In genomic region chr5:51582618-51583017, GRCm38 (mm10) we compare ENCODE assay signal across 19 mouse cellular contexts. TPM values are rescaled to one million over a fixed set of nuclear protein-coding genes. Genes with fewer than 3 reads are reported as not detected.
A peak's percentile ranks its signal among the peaks of the same experiment; 100 is the strongest.
DNase-seq lines count a peak whose midpoint lies in the region; ATAC-seq lines count a peak whose summit lies in the region.
"Had no signal": no experiment of that assay in that cellular context is flagged by ENCODE, and none has a peak within 500 bp of the region (broad histone marks: within the 10 kb centered on the region; RNA-seq: fewer than 3 reads in every experiment).

No protein-coding gene starts in this region.

- DNase-seq in adrenal gland, postnatal 25 days: peak; percentile 12
- no peak for DNase-seq in adrenal gland, postnatal 4 days (ENCODE audit: low spot score in 2 of 2)
- peak; percentile 36 for DNase-seq in heart, postnatal 4 days
- no peak for DNase-seq in heart, adult 9 months (ENCODE audit: low spot score in 2 of 2)
- peak; percentile 22 for DNase-seq in ovary, postnatal 36 days (ENCODE audit: low spot score)
- DNase-seq in ovary, postnatal 14 days (ENCODE audit: low spot score): no peak
- DNase-seq: gastrocnemius, postnatal 10 days; heart, postnatal 36 days; lung, postnatal 10 days; thymus, postnatal 14 days had no signal

- H3K27ac ChIP-seq in intestine, embryonic 15.5 days: no peak overlapping the region
- H3K27ac ChIP-seq: left cerebral cortex, adult 2 months; limb, embryonic 13.5 days; liver, embryonic 15.5 days; neural tube, embryonic 13.5 days had no signal

- no peak overlapping the region for H3K4me3 ChIP-seq in intestine, embryonic 15.5 days (replicated peaks)
- H3K4me3 ChIP-seq: left cerebral cortex, adult 2 months; limb, embryonic 13.5 days; liver, embryonic 15.5 days; megakaryocyte, embryonic 14.5 days; neural tube, embryonic 13.5 days had no signal

- no peak overlapping the region for H3K4me2 ChIP-seq in intestine, embryonic 15.5 days (replicated peaks)
- H3K4me2 ChIP-seq: heart, embryonic 11.5 days; limb, embryonic 13.5 days; liver, embryonic 15.5 days; neural tube, embryonic 13.5 days had no signal

- H3K36me3 ChIP-seq in intestine, embryonic 15.5 days: no peaks in the 10 kb centered on the region
- H3K36me3 ChIP-seq: limb, embryonic 13.5 days; liver, embryonic 15.5 days; neural tube, embryonic 13.5 days had no signal

- ATAC-seq in intestine, embryonic 15.5 days: no peak
- no peak for ATAC-seq in megakaryocyte-erythroid progenitor cell, adult 5-6 weeks (replicated peaks; ENCODE audit: low FRiP score, low TSS enrichment, poor library complexity, severe bottlenecking)
- ATAC-seq: Patski had no signal

- H3K9me3 ChIP-seq in intestine, embryonic 15.5 days: no peaks in the 10 kb centered on the region
- H3K9me3 ChIP-seq: limb, embryonic 13.5 days; liver, embryonic 15.5 days; neural tube, embryonic 13.5 days had no signal

- WGBS in intestine, embryonic 15.5 days: 87% methylated on average over 5 of the region's 5 CpGs

- no peaks in the 10 kb centered on the region for H3K27me3 ChIP-seq in intestine, embryonic 15.5 days (replicated peaks)
- H3K27me3 ChIP-seq: liver, embryonic 15.5 days; megakaryocyte, embryonic 14.5 days; neural tube, embryonic 13.5 days; Patski had no signal

- no peak overlapping the region for H3K9ac ChIP-seq in intestine, embryonic 15.5 days
- H3K9ac ChIP-seq: limb, embryonic 13.5 days; liver, embryonic 15.5 days; neural tube, embryonic 13.5 days had no signal

- peaks cover 8% of the 10 kb centered on the region; the same call in 1 of the 2 replicates for H3K4me1 ChIP-seq in intestine, embryonic 15.5 days (replicated peaks)
- H3K4me1 ChIP-seq: limb, embryonic 13.5 days; liver, embryonic 15.5 days; megakaryocyte, embryonic 14.5 days had no signal

RNA-seq across cellular contexts. Expression of gene Ppargc1a, which starts 15.1 kb away (rescaled TPM):
- 4.8 and 9.2 TPM in 2 replicates for total RNA-seq in adrenal gland, postnatal 25 days (2021)
- 10 to 100 TPM; 12.4 to 21.8 TPM for total RNA-seq in adrenal gland, postnatal 4 days (2021)
- total RNA-seq in heart, postnatal 4 days (2021): 100 to 1,000 TPM; 132 to 141 TPM
- 6.9 and 7.1 TPM in 2 replicates for polyA plus RNA-seq in intestine, embryonic 15.5 days (2015; fragmentation: Nextera tagmentation; extraction: Ambion mirVana)
- not detected in 2 replicates for total RNA-seq in megakaryocyte-erythroid progenitor cell, adult 5-6 weeks (2014; fragmentation: Nextera tagmentation)
- total RNA-seq in megakaryocyte-erythroid progenitor cell, adult 5-6 weeks (2017): not detected in 2 replicates

Comparison
In these comparisons a context has a peak if more than half of its experiments do, and no peak if none do; other contexts are left out.
1. DNase-seq: peak in adrenal gland, postnatal 25 days (single experiment), heart, postnatal 4 days (single experiment) and ovary, postnatal 36 days (single experiment); none in adrenal gland, postnatal 4 days (0 of 2), heart, adult 9 months (0 of 2) and ovary, postnatal 14 days (single experiment).
2. RNA of gene Ppargc1a, which starts 15.1 kb away (total RNA-seq): 132 to 141 TPM in heart, postnatal 4 days; 12.4 to 21.8 TPM in adrenal gland, postnatal 4 days, 4.8 to 9.2 TPM in adrenal gland, postnatal 25 days and not detected in megakaryocyte-erythroid progenitor cell, adult 5-6 weeks; every median in the first group is over 4 times any median in the second.